Mouse (Mus musculus) kidney, adult 2 months (tissue): ENCODE data around the gene Phlda1.

Experiments used
- CTCF ChIP-seq: fragments of 200-500 bp; conservative IDR thresholded peaks from 2 replicates; pipeline ENCODE4 v1.5.1; 2011; ENCODE audit warnings: low read depth, mild to moderate bottlenecking, control low read depth, low read length, moderate library complexity, mixed read lengths; ENCODE audit not compliant: insufficient read depth, insufficient read length
- POLR2A ChIP-seq: fragments of 200-500 bp; IDR thresholded peaks from one replicate; pipeline ENCODE4 v1.6.1; 2011; ENCODE audit warnings: low read depth, low read length, control low read depth

GRCm38 (mm10) chr10:111460381-111460780 is 45.7 kb upstream of the Phlda1 start:
- no peak for TF ChIP-seq CTCF
- TF ChIP-seq POLR2A = no peak
